Comparison of ENCODE assay signal across 14 mouse cellular contexts in genomic region chr1:57330228-57330627, GRCm38 (mm10). TPM values are rescaled to one million over a fixed set of nuclear protein-coding genes. Genes with fewer than 3 reads are reported as not detected.
DNase-seq lines count a peak whose midpoint lies in the region; ATAC-seq and TF ChIP-seq lines count a peak whose summit lies in the region.
"Had no signal": no experiment of that assay in that cellular context is flagged by ENCODE, and none has a peak within 500 bp of the region (broad histone marks: within the 10 kb centered on the region; RNA-seq: fewer than 3 reads in every experiment).

No protein-coding gene starts in this region.

- H3K9me3 ChIP-seq in hindbrain, embryonic 15.5 days, result no peaks in the 10 kb centered on the region
- no peaks in the 10 kb centered on the region for H3K9me3 ChIP-seq in hindbrain, embryonic 11.5 days (ENCODE audit: control insufficient read depth, low read length)
- H3K9me3 ChIP-seq: embryonic facial prominence, embryonic 10.5 days; liver, embryonic 13.5 days had no signal

- DNase-seq in hindbrain, embryonic 11.5 days (ENCODE audit: low spot score), result no peak
- DNase-seq in brain, embryonic 14.5 days (ENCODE audit: low read depth), result peak; percentile 96
- DNase-seq in cerebellum, postnatal 25 days, result peak; percentile 64 to 81
- DNase-seq in layer of hippocampus, postnatal 14 days (ENCODE audit: low spot score in 2 of 2), result peak; percentile 19 to 52
- DNase-seq in thymus, postnatal 36 days, result no peak
- DNase-seq in frontal cortex, postnatal 36 days (ENCODE audit: low spot score in 2 of 2), result no peak
- no peak for DNase-seq in yolk sac, embryonic 10.5 days (ENCODE audit: low spot score)
- DNase-seq: kidney, adult 9 months; liver, embryonic 13.5 days; lung, postnatal 36 days; right cerebral cortex, adult 18-20 months had no signal

- H3K27ac ChIP-seq in hindbrain, embryonic 15.5 days (replicated peaks), result no peak overlapping the region
- no peak overlapping the region for H3K27ac ChIP-seq in hindbrain, embryonic 11.5 days (ENCODE audit: low read depth, low read length)
- H3K27ac ChIP-seq: embryonic facial prominence, embryonic 10.5 days; liver, embryonic 13.5 days had no signal

- no peaks in the 10 kb centered on the region for H3K36me3 ChIP-seq in hindbrain, embryonic 15.5 days
- no peaks in the 10 kb centered on the region for H3K36me3 ChIP-seq in hindbrain, embryonic 11.5 days (ENCODE audit: control insufficient read depth, insufficient read depth, low read length)
- H3K36me3 ChIP-seq: embryonic facial prominence, embryonic 10.5 days; liver, embryonic 13.5 days had no signal

- TF ChIP-seq CTCF in brain, embryonic 14.5 days (IDR thresholded peaks at IDR 0.05; ENCODE audit: borderline replicate concordance, extremely low read depth, insufficient read depth, insufficient read length), result no peak

- TF ChIP-seq POLR2A in brain, embryonic 14.5 days (IDR thresholded peaks at IDR 0.05; ENCODE audit: borderline replicate concordance, extremely low read depth, insufficient read depth, insufficient read length, poor library complexity, severe bottlenecking), result no peak

- no peak overlapping the region for H3K4me3 ChIP-seq in hindbrain, embryonic 15.5 days
- H3K4me3 ChIP-seq in hindbrain, embryonic 11.5 days (ENCODE audit: low read depth, low read length), result no peak overlapping the region
- H3K4me3 ChIP-seq: embryonic facial prominence, embryonic 10.5 days; liver, embryonic 13.5 days; myocyte had no signal

- ATAC-seq in hindbrain, embryonic 15.5 days (ENCODE audit: low FRiP score, low read depth), result peak; percentile 48; the same call in 1 of the 2 replicates
- no peak for ATAC-seq in hindbrain, embryonic 11.5 days (ENCODE audit: low FRiP score)

- H3K27me3 ChIP-seq in hindbrain, embryonic 15.5 days, result no peaks in the 10 kb centered on the region
- no peaks in the 10 kb centered on the region for H3K27me3 ChIP-seq in hindbrain, embryonic 11.5 days (ENCODE audit: control insufficient read depth, insufficient read depth, low read length)
- H3K27me3 ChIP-seq: liver, embryonic 13.5 days had no signal

- H3K4me2 ChIP-seq in hindbrain, embryonic 15.5 days, result no peak overlapping the region
- H3K4me2 ChIP-seq in hindbrain, embryonic 11.5 days (replicated peaks; ENCODE audit: low read depth, low read length), result no peak overlapping the region
- H3K4me2 ChIP-seq: liver, embryonic 13.5 days had no signal

- H3K4me1 ChIP-seq in hindbrain, embryonic 15.5 days (replicated peaks), result peaks cover 5% of the 10 kb centered on the region
- H3K4me1 ChIP-seq in hindbrain, embryonic 11.5 days (replicated peaks; ENCODE audit: control insufficient read depth, insufficient read depth, low read length), result no peaks in the 10 kb centered on the region
- H3K4me1 ChIP-seq: embryonic facial prominence, embryonic 10.5 days; liver, embryonic 13.5 days had no signal

- no peak overlapping the region for H3K9ac ChIP-seq in hindbrain, embryonic 15.5 days
- H3K9ac ChIP-seq in hindbrain, embryonic 11.5 days (ENCODE audit: low read depth, low read length), result no peak overlapping the region
- H3K9ac ChIP-seq: liver, embryonic 13.5 days had no signal

- WGBS in hindbrain, embryonic 15.5 days, result 53% methylated on average over 6 of the region's 6 CpGs
- 91% methylated on average over 6 of the region's 6 CpGs for WGBS in hindbrain, embryonic 11.5 days

RNA-seq across cellular contexts. Expression of gene 1700066M21Rik, which starts 47.2 kb away (rescaled TPM):
- polyA plus RNA-seq in hindbrain, embryonic 15.5 days (2015; fragmentation: Nextera tagmentation; extraction: Ambion mirVana), result 18.9 and 21.1 TPM in 2 replicates
- polyA plus RNA-seq in hindbrain, embryonic 11.5 days (2014; fragmentation: Nextera tagmentation; extraction: Ambion mirVana), result 15.3 and 15.7 TPM in 2 replicates
- polyA plus RNA-seq in brain, embryonic 14.5 days (2012; rRNA removed), result 9.9 and 17.4 TPM in 2 replicates
- 10 to 100 TPM; 17.8 to 18.6 TPM for total RNA-seq in layer of hippocampus, postnatal 14 days (2021)

Comparison
In these comparisons a context has a peak if more than half of its experiments do, and no peak if none do; other contexts are left out.
1. DNase-seq: peak in brain, embryonic 14.5 days (single experiment), cerebellum, postnatal 25 days (2 of 2) and layer of hippocampus, postnatal 14 days (2 of 2); none in hindbrain, embryonic 11.5 days (single experiment), thymus, postnatal 36 days (0 of 2), frontal cortex, postnatal 36 days (0 of 2) and yolk sac, embryonic 10.5 days (single experiment).